Mouse (Mus musculus): ENCODE measurements at regions not wholly inside any gene's neighbourhood (a gene's known extent, or its start where the extent isn't known, plus 50 kb on each side); places are given as distances from the start of the nearest gene placed in this dataset.

DNA sequence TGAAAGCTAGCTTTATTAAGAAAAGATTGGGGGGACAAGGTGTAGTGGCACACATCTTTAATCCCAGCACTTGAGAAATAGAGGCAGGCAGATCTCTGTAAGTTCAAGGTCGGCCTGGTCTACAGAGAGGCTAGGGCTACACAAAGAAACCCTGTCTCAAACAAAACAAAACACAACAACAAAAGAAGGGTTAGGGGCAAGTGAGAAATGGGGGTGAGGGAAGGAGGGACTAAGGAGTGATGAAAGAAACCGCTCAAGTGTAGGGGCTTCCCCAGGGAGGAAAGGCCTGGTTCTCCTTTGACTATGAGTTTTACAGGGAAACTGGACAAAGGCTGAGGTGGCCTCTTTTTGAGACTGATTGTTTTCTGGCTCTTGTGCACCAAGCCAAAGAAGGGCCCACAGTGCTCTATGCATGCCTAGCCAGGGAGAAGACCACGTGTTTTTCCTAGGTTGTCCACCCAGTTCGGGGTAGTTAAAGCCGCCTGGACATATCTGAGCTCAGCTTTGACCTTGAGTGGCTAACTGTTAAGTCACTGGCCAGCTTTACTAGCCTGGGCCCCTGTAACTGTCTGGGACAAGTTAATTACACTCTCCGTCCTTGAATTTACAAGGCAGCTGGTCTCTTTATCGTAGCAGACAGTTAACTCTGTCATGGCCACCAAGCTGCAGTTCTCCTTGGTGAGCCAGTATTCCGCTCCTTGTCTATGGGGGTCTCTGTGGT is 90.2 kb upstream of the Armc2 start:
- ATAC-seq (ENCODE audit: low FRiP score): no peak
- no peak overlapping the region for H3K4me2 ChIP-seq (replicated peaks)
- no peak overlapping the region for H3K27ac ChIP-seq
- WGBS: 51% methylated on average over 8 of the region's 8 CpGs
- H3K4me1 ChIP-seq: peaks cover 5% of the 10 kb centered on the region
- H3K9ac ChIP-seq: no peak overlapping the region
- H3K9me3 ChIP-seq (replicated peaks): peaks cover 10% of the 10 kb centered on the region
- no peaks in the 10 kb centered on the region for H3K27me3 ChIP-seq
- no peaks in the 10 kb centered on the region for H3K36me3 ChIP-seq
- no peak overlapping the region for H3K4me3 ChIP-seq

DNA sequence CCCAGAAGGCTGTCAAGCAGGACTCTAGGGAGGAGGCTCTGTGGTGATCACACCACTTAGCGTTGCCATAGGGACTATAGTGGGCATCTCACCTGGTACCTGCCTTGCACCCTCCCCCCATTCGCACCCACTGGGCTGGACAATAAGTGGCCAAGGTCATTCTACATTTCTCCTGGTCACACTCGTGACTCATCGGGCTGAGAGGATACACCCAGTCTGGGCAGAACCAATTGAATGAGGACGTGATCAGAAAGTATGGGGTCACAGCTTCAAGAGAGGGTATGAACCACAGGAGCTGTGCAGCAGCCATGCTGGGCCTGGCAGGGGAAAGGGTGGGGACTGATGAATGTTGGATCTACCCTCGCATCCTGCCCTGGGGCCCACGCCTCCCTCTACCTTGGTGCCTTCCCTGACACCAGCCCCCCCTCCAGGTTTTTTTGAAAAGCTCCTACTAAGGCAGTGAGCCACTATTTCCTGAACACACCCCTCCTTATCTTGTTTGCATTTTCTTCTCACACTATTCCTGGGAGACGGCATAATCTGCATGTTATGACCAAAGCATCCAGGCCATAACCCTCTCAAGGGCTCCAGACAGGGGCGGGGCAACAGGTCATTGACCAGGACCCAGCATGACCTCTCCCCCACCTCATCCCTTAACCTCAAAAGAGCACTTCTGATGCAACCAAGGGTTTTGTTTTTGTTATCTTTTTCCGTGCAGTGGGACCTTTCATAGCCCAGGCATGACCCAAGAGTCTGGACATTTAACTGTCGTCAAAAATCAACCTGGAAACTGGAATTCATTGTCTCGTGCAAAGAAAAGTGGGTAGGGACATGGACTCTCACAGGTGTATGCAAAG is 89.4 kb upstream of the Armc2 start:
- H3K27ac ChIP-seq: no peak overlapping the region
- no peak overlapping the region for H3K9ac ChIP-seq
- no peak overlapping the region for H3K4me3 ChIP-seq
- no peak overlapping the region for H3K4me2 ChIP-seq (replicated peaks)
- WGBS: 81% methylated on average over 12 of the region's 12 CpGs
- H3K27me3 ChIP-seq: no peaks in the 10 kb centered on the region
- H3K9me3 ChIP-seq (replicated peaks): peaks cover 6% of the 10 kb centered on the region
- no peaks in the 10 kb centered on the region for H3K36me3 ChIP-seq
- peaks cover 5% of the 10 kb centered on the region for H3K4me1 ChIP-seq
- no peak for ATAC-seq (ENCODE audit: low FRiP score)

GRCm38 (mm10) chr10:42106611-42107010 is 88.4 kb upstream of the Armc2 start:
- WGBS: 88% methylated on average over 9 of the region's 9 CpGs
- H3K9ac ChIP-seq: no peak overlapping the region
- H3K4me2 ChIP-seq (replicated peaks): no peak overlapping the region
- H3K36me3 ChIP-seq: no peaks in the 10 kb centered on the region
- H3K4me3 ChIP-seq: no peak overlapping the region
- H3K9me3 ChIP-seq (replicated peaks): peaks cover 6% of the 10 kb centered on the region
- peaks cover 5% of the 10 kb centered on the region for H3K4me1 ChIP-seq
- H3K27me3 ChIP-seq: no peaks in the 10 kb centered on the region
- ATAC-seq (ENCODE audit: low FRiP score): no peak
- H3K27ac ChIP-seq: no peak overlapping the region

- H3K9ac ChIP-seq: no peak overlapping the region
- H3K4me2 ChIP-seq (replicated peaks): no peak overlapping the region
- peaks cover 5% of the 10 kb centered on the region for H3K4me1 ChIP-seq
- no peak overlapping the region for H3K4me3 ChIP-seq
- no peaks in the 10 kb centered on the region for H3K36me3 ChIP-seq
- H3K9me3 ChIP-seq (replicated peaks): peaks cover 6% of the 10 kb centered on the region
- no peaks in the 10 kb centered on the region for H3K27me3 ChIP-seq
- WGBS: 92% methylated on average over 7 of the region's 7 CpGs
- no peak overlapping the region for H3K27ac ChIP-seq
- no peak for ATAC-seq (ENCODE audit: low FRiP score)
Observed at GRCm38 (mm10) chr10:42105083-42105482, 86.8 kb upstream of the Armc2 start.

- Histone ChIP-seq H3K4me1 (no peaks in the 10 kb centered on the region), H3K36me3 (no peaks in the 10 kb centered on the region), H3K9me3 (replicated peaks) (peaks cover 6% of the 10 kb centered on the region), H3K27ac (no peak overlapping the region), H3K9ac (no peak overlapping the region), H3K4me3 (no peak overlapping the region), H3K4me2 (replicated peaks) (no peak overlapping the region), H3K27me3 (no peaks in the 10 kb centered on the region)
- no peak for ATAC-seq (ENCODE audit: low FRiP score)
- 85% methylated on average over 8 of the region's 8 CpGs for WGBS
Observed at GRCm38 (mm10) chr10:42102320-42102719, 84.1 kb upstream of the Armc2 start.

GRCm38 (mm10) chr10:42101096-42101495 is 82.9 kb upstream of the Armc2 start:
- no peak for ATAC-seq (ENCODE audit: low FRiP score)
- no peak overlapping the region for H3K27ac ChIP-seq
- H3K27me3 ChIP-seq: no peaks in the 10 kb centered on the region
- H3K4me3 ChIP-seq: no peak overlapping the region
- H3K9me3 ChIP-seq (replicated peaks): peaks cover 6% of the 10 kb centered on the region
- H3K4me2 ChIP-seq (replicated peaks): no peak overlapping the region
- WGBS: 85% methylated on average over 6 of the region's 6 CpGs
- H3K36me3 ChIP-seq: no peaks in the 10 kb centered on the region
- H3K9ac ChIP-seq: no peak overlapping the region
- H3K4me1 ChIP-seq: no peaks in the 10 kb centered on the region

GRCm38 (mm10) chr10:42096924-42097323 is 78.7 kb upstream of the Armc2 start:
- Histone ChIP-seq H3K27ac (no peak overlapping the region), H3K4me1 (peaks cover 6% of the 10 kb centered on the region; the same call in 1 of the 2 replicates), H3K4me3 (no peak overlapping the region), H3K9me3 (replicated peaks) (no peaks in the 10 kb centered on the region), H3K36me3 (no peaks in the 10 kb centered on the region), H3K27me3 (no peaks in the 10 kb centered on the region), H3K4me2 (replicated peaks) (no peak overlapping the region), H3K9ac (no peak overlapping the region)
- 88% methylated on average over 6 of the region's 6 CpGs for WGBS
- ATAC-seq (ENCODE audit: low FRiP score): no peak

DNA sequence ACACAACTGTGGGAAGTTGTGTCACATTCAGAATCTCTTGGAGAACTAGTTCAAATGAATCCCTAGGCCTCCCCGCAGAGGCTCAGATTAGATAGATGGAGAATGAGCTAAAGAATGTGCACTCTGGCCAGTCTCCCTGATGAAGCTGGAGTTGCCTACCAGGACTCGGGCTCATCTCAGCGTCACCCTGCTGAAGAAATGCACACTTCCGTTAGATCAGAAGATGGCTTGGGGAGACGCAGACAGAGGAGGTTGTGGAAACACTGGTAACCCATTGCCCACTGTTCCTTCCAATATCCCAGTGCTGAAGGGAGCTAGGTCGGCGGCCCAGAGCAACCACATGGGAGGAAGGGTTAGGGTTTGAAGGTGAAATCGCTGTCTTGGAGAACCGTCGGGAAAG is 77.7 kb upstream of the Armc2 start:
- Histone ChIP-seq H3K4me3 (no peak overlapping the region), H3K36me3 (no peaks in the 10 kb centered on the region), H3K4me1 (peaks cover 6% of the 10 kb centered on the region; the same call in 1 of the 2 replicates), H3K27ac (no peak overlapping the region), H3K9me3 (replicated peaks) (no peaks in the 10 kb centered on the region), H3K27me3 (no peaks in the 10 kb centered on the region), H3K9ac (no peak overlapping the region), H3K4me2 (replicated peaks) (no peak overlapping the region)
- 96% methylated on average over 10 of the region's 10 CpGs for WGBS
- ATAC-seq (ENCODE audit: low FRiP score): no peak

DNA sequence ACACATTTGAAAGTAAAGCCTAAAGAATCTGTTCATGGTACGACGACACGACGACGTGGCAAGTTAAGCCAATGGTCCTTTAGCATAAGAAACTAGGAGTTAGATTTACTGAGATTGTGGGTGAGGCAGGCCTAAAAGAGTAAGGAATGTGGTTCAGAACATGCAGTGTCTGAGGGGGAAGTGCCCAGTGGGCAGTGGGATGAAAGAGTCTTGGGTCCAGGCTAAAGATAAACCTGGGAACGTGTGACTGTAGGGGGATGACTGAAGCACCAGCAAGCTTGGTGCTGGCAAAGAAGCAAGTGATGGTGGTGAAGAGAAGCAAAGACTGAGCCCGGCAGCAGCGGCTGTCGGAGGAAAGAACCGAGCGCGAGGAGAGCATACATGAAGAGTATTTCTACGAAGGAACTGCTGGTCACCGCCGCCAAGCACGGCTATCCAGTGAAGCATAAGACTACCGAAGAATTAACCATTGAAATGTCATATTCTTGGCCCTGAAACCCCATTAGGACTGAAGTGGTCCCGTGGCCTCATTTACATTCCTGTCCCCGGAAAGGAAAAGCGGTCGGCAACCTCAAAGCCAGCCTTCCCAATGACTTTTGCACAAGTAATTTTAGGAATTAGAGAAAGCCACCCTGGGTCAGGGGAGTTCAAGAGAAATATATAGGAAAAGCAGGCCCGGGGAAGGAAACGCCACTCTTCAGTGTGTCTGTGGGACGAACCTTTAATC is 76.2 kb upstream of the Armc2 start:
- H3K9me3 ChIP-seq (replicated peaks): no peaks in the 10 kb centered on the region

DNA sequence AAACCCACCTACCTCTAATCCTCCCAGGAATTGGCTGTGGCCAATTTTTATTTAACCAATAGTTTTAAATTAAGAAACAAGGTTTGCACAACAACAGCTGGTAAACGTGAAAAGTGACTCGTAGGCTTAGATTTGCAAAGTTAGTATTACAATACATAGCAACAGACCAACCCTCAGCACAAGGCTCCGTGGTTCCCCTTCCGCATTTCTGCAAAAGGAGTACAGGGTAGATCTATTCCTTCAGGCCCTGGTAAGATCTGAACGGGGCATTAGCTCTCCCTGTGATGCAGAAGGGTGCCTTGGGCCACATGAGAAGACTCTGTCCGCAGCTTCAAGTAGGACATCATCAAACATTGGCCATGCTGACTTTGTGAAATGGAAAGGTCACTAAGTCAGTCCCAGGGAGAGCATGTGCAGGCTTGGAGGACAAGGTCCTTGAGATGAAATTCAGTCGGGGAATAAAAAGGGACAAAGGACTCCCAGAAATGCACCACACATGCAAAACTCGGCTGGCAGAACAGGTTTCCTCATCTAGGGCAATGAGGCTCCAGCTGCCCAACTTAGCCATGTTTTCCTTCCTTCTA is 75.0 kb upstream of the Armc2 start:
- no peaks in the 10 kb centered on the region for H3K27me3 ChIP-seq
- H3K36me3 ChIP-seq: no peaks in the 10 kb centered on the region
- H3K9ac ChIP-seq: no peak overlapping the region
- 85% methylated on average over 8 of the region's 8 CpGs for WGBS
- no peak overlapping the region for H3K4me3 ChIP-seq
- no peak for ATAC-seq (ENCODE audit: low FRiP score)
- peaks cover 20% of the 10 kb centered on the region for H3K4me1 ChIP-seq
- no peaks in the 10 kb centered on the region for H3K9me3 ChIP-seq (replicated peaks)
- no peak overlapping the region for H3K27ac ChIP-seq
- no peak overlapping the region for H3K4me2 ChIP-seq (replicated peaks)

More for the DNA sequence above, 76.2 kb upstream of the Armc2 start:
- ATAC-seq (ENCODE audit: low FRiP score): no peak
- Histone ChIP-seq H3K36me3 (no peaks in the 10 kb centered on the region), H3K4me3 (no peak overlapping the region), H3K27me3 (no peaks in the 10 kb centered on the region), H3K9ac (no peak overlapping the region), H3K4me2 (replicated peaks) (no peak overlapping the region), H3K4me1 (peaks cover 10% of the 10 kb centered on the region), H3K27ac (no peak overlapping the region)
- 81% methylated on average over 24 of the region's 24 CpGs for WGBS

DNA sequence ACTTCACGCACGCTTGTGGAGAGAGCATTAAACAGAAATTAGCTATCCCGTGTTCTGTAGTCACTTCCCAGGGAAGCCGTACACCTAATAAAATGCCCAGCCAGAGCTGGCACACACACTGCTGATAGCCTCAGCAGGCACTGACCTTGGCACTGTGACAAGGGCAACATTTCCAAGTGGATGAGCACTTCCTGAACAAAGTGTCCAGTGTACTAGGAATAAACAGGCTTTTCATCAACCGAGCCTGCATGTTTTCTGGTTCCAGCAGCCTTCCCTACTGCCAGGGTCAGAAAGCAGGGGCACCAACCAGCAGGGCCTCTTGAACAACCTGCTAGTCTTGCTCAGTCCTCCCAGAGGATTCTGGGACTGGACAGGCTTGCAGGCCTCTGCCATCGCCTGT is 74.3 kb upstream of the Armc2 start:
- H3K36me3 ChIP-seq: no peaks in the 10 kb centered on the region
- peaks cover 20% of the 10 kb centered on the region for H3K4me1 ChIP-seq
- no peak overlapping the region for H3K4me2 ChIP-seq (replicated peaks)
- H3K4me3 ChIP-seq: no peak overlapping the region
- no peak for ATAC-seq (ENCODE audit: low FRiP score)
- no peak overlapping the region for H3K9ac ChIP-seq
- no peaks in the 10 kb centered on the region for H3K9me3 ChIP-seq (replicated peaks)
- 51% methylated on average over 6 of the region's 6 CpGs for WGBS
- no peak overlapping the region for H3K27ac ChIP-seq
- no peaks in the 10 kb centered on the region for H3K27me3 ChIP-seq

DNA sequence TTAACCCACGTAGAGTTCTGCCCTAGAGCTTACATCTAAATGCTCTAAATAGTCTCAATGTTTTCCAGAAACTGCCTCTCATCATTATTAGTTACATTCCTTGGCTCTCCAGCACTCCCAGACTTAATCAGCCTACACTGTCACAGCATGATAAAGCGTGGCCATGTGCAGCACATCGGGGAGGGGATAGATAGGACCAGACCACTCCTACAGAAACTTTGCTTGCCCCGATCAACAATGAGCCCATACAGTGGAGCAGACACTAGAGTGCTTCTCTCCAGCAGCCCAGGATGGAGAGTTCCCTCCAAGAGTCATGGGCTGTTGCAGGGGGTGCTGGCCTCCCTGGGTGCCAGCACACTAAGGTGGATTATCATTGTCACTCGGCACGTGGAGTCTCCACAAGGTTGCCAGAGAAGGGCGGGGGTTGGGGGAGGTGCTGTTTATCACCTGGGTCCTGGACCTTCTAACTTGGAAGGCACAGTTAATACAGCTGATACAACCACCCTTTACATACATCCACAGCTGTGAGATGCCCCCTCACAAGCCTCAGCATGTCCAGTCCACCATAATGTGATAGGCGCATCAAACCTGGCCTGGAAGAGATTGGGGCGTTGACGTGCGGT is 73.4 kb upstream of the Armc2 start:
- H3K9ac ChIP-seq: no peak overlapping the region
- H3K4me1 ChIP-seq: peaks cover 20% of the 10 kb centered on the region
- H3K27ac ChIP-seq: no peak overlapping the region
- WGBS: 77% methylated on average over 11 of the region's 11 CpGs
- H3K9me3 ChIP-seq (replicated peaks): no peaks in the 10 kb centered on the region
- H3K27me3 ChIP-seq: no peaks in the 10 kb centered on the region
- H3K4me3 ChIP-seq: no peak overlapping the region
- H3K4me2 ChIP-seq (replicated peaks): no peak overlapping the region
- ATAC-seq (ENCODE audit: low FRiP score): no peak
- no peaks in the 10 kb centered on the region for H3K36me3 ChIP-seq
